Mouse (Mus musculus) kidney, adult 11 months (tissue): ENCODE data around the gene Cpe.

Source experiments
- DNase-seq: peaks from one replicate; pipeline ENCODE4 v3.0.0; 2022

The Cpe gene

DNA sequence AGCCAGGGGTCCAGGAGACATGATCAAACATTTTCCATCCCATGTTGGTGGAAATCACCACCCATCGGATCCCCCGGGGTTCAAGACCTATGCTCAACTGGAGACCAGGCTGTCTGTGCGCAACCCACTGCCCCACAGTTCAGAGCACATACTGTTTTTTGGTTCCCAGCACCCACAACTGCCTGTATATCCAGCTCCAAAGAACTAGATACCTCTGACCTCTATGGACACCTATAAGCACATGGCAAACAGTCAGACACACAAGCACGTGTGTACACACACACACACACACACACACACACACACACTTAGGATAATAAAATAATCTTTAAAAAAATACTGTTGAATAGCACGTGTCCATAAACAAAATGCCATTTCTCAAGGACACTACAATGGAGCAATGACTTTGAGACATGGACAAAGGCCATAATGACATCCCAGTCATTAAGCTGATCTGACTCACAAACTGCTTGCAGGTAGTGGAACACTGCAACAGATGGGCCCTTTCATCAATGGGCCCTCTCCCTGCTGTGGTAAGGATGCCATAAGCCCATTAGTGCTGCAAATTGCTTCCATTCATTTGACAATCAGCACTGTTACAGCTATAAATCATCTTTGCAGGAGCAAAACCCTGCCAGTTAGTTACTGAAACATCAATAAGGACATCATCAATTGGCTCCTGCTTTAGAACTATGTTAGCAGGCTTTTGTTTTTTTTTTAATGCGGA is 63.7 kb downstream of the Cpe start:
- DNase-seq: no peak

DNA sequence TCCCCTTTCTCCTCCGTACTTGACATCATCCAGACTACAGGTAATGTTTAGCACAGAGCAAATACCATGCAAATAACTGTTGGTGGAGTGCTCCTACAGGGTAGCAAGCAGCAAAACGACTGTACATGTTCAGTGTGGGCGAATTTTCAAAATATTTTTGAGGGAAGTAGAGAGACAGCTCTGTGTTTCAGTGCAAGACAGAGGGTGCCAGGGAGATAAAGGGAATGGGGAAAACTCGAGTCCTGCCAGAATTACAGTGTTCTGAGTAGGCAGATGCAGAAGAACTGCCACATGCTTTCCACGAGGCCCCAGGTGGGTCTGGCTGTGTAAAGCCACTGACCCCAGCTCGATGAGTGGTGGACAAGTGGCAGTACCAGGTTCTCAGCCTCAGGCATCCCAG is 64.8 kb downstream of the Cpe start:
- no peak for DNase-seq

DNA sequence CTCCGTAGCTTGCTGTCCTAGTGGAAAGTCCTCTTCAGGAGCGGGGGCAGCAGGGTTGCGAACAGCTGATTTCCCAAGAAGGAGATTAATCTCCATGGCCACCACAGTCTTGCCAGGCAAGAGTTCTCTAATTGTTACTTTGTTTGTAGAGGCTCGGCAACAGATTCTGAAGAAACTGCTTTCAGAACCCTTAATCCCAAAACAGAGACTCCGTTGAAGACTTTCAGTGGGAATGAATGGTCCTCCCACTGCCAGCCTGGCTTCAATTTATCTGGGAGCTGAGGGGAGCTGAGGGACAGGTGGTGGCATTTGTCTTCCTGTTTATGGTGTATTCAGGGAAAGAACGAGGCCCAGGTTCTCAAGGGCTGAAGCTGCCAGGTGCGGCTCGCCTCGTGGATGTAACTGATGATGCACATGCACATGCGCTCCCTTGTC is 68.2 kb downstream of the Cpe start:
- no peak for DNase-seq

DNA sequence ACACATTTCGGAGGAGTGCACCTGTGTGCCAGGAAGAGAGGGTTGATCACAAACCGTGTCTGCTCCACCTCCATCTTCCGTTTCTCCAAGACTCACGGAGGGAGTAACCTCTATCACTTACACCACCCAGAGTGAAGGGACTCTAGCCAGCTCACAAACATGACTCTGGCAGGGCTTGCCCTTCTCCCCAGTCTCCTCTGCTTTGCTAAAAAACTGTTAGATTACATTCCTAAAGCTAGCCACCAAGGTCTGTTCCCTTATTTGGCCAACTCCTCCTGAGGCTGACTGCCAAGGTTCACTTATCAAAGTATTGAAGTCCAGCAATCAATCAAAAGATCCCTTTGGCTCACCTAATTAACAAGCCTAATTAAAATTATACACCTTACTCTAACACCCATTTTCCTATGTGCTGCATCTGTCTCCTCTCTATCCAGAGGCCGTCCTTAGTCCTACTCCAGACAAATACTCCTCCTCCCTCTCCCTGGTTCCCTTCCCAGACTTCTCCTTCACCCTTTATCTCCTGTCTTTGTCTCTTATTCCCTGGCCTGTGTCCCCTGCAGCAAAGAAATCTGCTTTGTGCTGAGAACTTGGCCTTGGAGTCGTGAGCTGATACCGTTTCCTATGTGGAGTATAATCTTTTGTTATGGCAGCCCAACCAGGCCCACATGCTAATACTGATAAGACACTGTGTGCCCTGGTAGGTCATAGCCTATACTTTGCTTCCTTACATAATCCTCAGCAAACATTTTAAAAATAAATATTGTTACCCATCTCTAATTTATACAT is 72.3 kb downstream of the Cpe start:
- no peak for DNase-seq

DNA sequence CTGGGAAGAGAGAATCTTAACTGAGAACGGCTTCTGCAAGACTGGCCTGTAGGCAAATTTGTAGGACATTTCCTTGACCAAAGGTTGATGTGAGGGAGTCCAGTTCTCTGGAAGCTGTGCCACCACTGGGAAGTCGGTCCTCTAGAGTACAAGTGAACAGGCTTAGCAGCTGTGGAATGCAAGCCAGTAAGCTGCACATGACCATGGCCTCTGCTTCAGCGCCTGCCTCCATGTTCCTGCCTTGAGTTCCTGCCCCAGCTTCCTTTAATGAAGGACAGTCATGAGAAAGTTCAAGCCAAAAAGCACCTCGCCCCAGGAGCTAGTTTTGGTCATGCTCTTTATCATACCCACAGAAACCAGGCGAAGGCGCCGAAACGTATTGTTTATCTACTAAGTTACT is 73.2 kb downstream of the Cpe start:
- DNase-seq: no peak

DNA sequence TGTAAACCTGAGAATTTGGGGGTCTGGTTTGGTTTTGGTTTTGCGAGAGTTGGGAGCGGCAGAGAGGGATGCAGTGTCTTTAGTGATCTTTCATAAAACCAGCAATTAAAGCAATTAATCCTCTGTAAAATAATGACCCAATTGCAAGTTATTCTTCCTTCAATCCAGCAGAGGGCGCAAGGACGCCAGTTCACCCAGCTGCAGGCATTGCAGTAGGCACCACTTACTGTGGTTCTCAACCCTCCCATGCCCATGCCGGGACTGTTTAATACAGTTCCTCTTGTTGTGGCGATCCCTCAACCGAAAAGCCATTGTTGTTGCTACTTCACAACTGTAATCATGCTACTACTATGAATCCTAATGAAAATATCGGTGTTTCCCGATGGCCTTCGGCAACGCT is 74.2 kb downstream of the Cpe start:
- no peak for DNase-seq

DNA sequence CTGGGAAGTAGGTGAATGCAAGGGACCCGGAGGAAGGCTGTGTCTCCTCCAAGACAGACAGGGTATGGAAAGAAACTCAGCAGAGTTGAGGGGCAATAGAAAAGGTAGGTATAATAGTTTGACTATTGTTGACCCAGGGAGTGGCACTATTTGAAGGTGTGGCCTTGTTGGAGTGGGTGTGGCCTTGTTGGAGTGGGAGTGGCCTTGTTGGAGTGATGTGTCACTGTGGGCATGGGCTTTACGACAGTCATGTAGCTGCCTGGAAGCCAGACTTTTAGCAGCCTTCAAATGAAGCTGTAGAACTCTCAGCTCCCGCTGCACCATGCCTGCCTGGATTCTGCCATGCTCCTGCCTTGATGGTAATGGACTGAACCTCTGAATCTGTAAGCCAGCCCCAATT is 76.3 kb downstream of the Cpe start:
- DNase-seq: no peak

DNA sequence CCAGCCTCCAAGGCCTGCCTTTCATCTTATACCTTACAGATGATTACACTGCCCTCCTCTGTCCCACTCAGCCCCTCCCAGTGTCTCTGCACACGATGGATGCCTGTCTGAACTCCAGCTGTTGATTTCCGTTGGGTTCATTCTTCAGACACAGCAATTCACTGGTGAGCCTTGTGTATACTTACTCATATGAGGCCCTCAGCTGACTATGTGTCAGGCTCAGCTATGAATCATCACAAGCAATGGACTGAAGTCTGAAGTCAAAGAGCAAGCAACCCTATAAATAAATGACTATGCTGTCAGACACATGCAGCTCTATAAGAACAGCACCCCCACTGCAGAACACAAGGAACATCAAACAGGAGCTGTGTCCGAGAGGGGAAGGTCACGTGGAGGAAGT is 77.4 kb downstream of the Cpe start:
- no peak for DNase-seq

DNA sequence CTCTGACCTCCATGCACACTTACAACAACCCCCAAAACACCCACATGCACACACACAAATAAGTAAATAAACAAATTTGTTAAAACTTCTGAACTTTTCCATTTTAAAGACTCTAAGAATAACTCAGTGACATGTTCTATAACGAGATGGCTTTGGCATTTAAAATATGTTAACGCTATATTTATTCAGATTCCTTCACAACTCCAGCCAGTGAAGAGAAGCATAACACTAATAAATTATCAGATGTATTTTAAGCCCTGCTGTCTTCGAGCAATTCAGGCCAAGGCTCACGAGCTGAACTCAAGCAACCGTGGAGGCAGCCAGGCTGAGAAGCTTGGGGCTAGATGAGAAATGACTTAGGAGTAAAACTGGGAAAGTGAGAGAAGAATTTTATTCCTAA is 79.2 kb downstream of the Cpe start:
- no peak for DNase-seq

DNA sequence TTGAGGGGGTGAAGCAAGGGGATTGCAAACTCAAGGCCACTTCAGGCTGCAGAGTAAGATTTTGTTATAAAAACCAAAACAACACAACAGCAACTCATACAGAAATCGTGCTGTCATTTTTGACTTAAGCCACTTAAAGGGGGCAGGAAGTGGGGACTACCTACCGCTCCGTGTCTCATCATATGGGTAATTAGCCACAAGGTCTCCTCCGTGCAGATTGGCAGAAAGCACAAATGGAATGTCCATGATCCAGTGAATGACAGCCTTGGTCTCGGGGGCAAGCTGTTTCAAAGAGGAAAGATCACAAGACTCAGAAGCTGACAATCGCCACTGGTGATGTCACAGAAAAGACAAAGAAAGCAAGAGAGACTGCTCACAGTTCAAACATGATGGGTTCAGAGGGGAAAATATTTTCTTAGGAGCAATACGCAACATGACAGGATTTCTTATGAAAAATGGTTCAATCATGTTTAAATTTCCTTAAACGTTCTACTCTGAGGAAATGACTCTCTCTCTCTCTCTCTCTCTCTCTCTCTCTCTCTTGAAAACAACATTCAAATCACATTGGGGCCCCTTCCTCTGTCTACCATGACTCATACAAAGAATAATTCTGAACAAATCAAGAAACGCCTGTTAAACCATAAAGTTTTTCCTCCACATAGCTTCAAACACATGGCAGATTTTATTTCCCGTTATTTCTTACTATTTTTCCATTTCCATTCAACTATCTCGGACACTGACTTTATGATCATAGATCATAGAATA is 81.5 kb downstream of the Cpe start:
- DNase-seq: no peak

DNA sequence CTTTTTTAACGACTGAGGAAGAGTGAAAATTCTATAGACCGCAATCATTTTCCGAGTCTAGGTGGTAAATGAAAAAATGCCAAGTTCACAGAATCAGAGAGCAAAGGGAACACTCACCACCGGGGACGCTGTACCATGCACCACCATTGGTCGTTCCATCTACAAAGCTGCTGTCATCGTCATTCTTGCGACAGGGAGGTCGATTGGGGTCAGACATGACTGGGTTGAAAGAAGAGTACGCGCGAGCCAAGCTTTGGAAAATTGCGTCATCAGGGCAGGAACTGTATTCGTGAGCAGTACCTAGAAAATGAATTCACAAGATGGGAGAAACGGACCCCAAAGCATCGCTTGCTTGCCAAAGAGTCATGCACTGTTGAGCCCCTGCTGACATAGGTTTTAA is 83.9 kb downstream of the Cpe start:
- no peak for DNase-seq

DNA sequence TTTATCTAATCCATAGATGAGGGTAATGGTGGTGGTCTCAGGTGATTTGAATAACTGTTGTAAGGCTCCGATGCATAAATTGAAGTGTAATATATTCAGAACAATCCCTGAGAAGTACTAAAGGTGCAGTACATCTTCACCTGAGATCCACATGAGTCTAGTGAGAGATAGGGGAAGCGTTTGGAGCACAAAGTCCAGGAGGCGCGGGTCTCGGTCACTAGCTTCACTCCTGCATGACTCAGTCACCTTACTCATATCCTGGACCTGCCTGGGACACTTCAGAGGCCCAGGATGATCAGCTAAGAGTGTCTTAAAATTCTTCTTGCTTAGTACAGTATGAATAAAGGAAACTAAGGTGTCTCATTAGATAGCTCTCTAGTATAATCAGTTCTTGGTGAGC is 86.8 kb downstream of the Cpe start:
- DNase-seq: no peak

DNA sequence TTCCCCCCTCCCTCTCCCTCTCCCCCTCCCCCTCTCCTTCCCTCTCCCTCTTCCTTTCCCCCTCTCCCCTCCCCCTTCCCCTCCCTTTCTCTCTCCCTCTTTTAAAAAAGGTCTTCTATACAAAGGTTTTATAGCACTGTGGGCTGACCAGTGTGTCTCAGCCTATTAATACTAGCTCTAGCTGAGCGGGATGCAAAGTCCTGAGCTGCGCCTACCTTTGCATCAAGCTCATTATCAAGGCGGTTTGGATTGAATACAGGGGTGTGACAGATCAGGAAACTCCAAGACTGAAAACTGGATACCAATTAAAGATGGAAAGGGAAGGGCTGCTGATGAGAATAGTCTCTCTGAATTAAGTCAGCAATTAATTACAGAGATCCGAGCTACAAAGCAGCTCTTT is 94.6 kb downstream of the Cpe start:
- DNase-seq: no peak

DNA sequence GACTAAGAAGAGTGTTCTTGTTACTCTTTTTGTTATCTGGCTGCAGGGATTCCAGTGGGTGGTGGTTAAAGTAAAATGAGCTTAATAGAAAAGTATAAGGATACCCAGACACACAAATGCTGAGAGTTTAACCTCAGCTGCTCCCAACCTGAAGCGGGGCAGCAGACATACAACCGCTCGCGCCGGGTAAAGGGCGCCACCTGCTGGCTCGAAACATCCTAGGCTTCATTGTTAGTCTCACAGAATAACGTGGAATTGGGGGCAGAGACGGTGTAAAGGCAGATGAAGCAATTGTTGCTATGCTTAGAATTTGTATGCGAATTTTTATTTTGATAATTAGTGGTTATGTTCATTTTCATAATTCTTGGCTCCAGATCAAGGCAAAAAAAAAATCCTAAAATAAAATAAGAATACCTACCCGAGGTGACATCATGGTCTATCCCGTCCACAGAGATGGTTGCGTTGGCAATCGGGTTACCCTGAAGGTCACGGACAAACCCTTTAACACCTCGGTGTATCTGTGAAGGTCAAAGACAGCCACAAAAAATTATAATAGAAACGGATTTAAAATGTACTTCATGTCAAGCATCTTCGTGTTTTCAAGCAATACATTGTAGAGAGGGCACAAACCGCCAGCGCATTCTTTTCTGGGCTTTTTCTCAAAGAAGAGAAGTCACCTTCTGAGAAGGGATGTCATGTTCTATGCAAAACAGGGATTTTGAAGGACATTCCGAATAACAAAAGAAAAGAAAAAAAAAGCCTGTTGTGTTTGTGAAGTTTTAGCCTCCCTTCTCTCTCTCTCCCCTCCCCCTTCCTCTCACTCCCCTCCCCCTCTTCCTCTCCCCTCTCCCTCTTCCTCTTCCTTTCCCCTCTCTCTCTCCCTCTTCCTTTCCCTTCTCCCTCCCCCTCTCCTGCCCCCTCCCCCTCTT is 95.5 kb downstream of the Cpe start:
- DNase-seq: peak; percentile 19

DNA sequence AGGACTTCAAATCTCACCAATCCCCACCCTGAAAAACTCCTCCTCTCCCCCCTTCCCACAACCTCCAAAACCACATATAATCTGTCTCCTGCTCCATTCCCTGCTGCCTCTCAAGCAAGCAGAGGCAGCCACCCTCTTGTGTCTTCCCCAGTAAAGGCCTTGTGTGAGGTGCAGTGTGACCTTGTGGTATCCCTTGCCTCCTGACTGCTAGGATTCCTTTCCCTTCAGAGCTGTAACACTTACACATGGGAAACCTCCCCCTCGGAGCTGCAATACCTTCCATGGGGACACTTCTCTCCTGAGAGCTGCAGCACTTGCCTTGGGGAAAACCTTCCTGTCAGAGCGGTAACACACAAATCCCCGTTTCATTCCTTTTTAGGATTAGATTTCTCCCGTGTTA is 96.5 kb downstream of the Cpe start:
- no peak for DNase-seq

DNA sequence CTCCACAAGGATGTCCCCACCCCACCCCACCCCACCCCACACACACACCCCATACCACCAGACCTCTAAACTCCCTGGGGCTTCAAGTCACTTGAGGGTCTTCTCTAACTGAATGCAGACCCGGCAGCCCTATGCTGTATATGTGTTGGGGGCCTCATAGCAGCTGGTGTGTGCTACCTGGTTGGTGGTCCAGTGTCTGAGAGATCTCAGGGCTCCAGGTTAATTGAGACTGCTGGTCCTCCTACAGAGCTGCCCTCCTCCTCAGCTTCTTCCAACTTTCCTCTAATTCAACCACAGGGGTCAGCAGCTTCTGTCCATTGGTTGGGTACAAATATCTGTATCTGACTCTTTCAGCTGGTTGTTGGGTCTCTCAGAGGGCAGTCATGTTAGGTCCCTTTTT is 102.4 kb downstream of the Cpe start:
- no peak for DNase-seq

DNA sequence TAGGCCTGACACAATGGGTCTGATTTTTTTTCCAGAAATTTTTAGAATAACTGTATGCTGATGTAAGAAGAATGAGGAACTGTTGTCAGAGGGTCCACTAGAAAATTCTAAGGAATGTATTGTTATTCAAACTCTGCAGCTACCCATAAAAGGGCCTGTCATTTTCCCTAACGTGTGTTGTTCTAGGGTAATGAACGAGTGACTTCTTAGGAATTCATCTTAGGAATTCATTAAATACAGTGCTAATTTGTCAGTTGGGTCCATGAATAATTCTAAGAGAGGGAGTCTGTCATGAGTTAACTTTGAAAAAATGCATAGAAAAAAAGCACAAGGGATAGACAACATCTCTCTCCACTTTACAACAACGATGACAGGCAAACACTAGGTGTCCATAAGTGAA is 110.0 kb downstream of the Cpe start:
- no peak for DNase-seq

DNA sequence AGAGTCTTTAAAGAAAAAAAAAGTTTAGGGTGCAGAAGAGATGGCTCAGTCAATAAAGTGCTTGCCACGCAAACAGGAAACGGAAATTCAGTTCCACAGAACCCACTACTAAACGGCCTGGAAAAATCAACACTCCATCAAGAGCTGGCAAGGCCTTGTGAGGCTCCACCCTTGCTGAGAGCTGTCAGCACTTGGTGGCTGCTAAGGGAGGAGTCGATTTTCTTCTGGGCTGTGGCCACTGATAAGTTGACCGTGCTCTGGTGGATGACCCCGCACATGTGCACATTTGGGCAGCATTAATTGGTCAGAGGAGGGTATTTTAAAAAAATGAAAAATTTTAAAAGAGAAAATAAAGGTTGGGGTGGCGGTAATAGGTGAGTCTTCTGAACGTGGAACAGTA is 114.6 kb downstream of the Cpe start:
- no peak for DNase-seq

DNA sequence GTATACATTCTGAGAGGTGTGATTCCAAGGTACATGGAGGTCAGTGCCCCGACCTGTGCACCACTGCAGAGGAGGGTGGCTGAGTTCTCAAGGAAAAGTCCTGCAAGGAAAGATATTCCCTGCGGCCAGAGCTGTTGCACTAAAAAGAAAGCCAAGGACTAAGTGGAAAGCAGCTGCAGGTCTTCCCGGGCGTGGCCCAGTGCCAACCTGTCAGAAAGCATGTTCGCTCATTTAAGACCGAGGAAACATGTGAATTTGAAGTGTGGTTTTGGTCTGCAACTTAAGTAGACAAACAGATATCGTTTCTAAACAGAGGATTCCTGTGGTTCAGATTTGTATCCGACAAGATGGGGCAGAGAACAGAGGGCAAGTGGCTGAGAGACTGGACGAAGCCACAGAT is 117.9 kb downstream of the Cpe start:
- DNase-seq: no peak

DNA sequence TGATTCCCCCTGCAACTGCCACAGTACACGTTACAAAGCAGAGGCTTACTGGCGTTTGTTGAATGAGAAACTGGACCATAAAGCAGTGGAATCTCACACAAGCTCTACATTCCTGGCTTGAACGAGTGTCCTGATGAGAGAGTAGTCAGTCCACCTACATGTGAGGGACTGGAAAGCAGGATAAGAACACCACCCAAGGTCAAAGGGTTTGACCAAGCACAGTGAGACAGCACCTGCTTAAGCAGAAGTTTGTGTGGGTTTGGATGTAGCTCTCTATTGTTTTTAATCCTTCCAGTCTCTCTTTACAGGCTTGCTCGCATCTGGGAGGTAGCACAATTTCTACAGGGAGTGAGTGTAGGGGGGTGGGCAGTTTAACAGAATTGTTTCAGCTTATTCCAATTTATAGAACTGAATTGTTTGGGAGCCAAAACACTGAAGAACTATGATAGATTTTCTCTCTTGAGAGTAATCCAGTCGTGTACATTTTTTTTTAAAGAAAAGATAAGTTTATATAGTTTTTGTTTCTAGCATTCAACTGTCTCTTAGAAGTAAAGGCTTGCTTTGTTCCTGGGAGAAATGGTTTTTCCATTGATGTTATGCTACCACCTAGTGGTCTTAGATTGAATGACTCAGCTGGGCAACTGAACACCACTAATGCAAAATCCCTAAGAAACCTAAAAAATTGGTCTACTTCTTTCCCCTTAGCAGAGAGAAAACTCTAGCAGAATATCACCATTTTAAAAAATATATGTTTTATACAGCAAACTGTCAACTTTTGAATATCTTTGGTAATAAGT is 144.6 kb downstream of the Cpe start:
- no peak for DNase-seq

DNA sequence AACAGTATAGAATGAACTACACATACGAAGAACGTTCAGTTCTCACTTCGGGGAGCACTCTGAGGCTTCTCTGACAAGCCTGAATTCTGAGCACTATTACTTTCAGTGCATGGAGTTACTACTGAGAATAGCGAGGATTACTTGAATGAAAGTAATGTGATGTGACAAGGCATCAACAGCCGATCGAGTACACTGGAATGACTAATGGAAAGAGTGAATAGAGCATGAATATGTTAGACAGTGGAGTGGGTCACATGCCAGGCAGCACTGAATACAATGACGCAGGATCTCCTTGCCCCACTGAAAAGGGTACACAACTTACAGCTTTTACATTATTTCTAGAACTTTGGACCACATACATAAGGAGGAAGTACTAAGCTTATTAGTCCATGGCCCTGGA is 149.4 kb downstream of the Cpe start:
- DNase-seq: no peak
